Mouse (Mus musculus): ENCODE measurements around the gene Gm9195. TPM values are rescaled to one million over a fixed set of nuclear protein-coding genes. Genes with fewer than 3 reads are reported as not detected.

Gene Gm9195
- not detected in 2 replicates for polyA plus RNA-seq (2012; rRNA removed)

DNA sequence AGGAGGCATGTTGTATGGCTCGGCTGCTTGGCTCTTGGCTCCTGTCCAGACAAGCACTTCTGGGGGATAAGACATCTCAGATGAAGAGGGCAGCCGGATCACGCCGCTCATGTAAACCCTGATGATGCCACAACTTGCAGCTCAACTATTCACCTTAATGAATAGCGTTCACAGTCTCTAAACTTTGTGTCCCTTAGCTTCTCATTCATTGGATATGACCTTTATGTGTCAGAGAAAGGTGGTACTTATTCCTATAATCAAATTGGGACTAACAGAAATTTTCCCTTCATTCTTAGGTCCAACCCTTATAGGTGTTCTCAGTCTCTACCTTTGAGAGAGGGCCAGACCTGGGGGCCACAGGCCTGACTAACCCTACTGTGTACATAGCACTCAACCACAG lies at the start of gene Gm9195:
Gene Gm9195, minus strand, starts transcription at position 101 of the 400 bp plus-strand sequence.

Other genes starting within 250 kb of the Gm9195 start
- 38.9 and 39.3 TPM in 2 replicates for gene Fndc3a, start 218.2 kb upstream of the Gm9195 start, polyA plus RNA-seq (2012; rRNA removed)

Data from central nervous system, embryonic 14 days (tissue).